In genomic region chr14:96461756-96462155, GRCm38 (mm10) we compare ENCODE assay signal across 17 mouse cellular contexts. TPM values are rescaled to one million over a fixed set of nuclear protein-coding genes. Genes with fewer than 3 reads are reported as not detected.
"Had no signal": no experiment of that assay in that cellular context is flagged by ENCODE, and none has a peak within 500 bp of the region (broad histone marks: within the 10 kb centered on the region; RNA-seq: fewer than 3 reads in every experiment).

No protein-coding gene starts in this region.

- H3K9me3 ChIP-seq: limb, embryonic 15.5 days; liver, embryonic 12.5 days; megakaryocyte, embryonic 14.5 days had no signal

- H3K4me2 ChIP-seq: limb, embryonic 15.5 days; liver, embryonic 12.5 days; lung, embryonic 14.5 days; midbrain, embryonic 11.5 days had no signal

- H3K27ac ChIP-seq: limb, embryonic 15.5 days; liver, embryonic 12.5 days; macrophage had no signal

- H3K9ac ChIP-seq: limb, embryonic 15.5 days; liver, embryonic 12.5 days; lung, embryonic 14.5 days had no signal

- H3K4me3 ChIP-seq: limb, embryonic 15.5 days; liver, embryonic 12.5 days; megakaryocyte, embryonic 14.5 days had no signal

- H3K27me3 ChIP-seq: limb, embryonic 15.5 days; liver, embryonic 12.5 days; megakaryocyte, embryonic 14.5 days had no signal

- ATAC-seq: liver, embryonic 12.5 days; midbrain, embryonic 16.5 days had no signal

- H3K4me1 ChIP-seq: limb, embryonic 15.5 days; liver, embryonic 12.5 days; megakaryocyte, embryonic 14.5 days had no signal

- H3K36me3 ChIP-seq: limb, embryonic 15.5 days; liver, embryonic 12.5 days had no signal

- DNase-seq: kidney, adult 18-20 months; kidney, postnatal 10 days; kidney, postnatal 4 days; lung, embryonic 14.5 days; lung, postnatal 10 days; right cerebral cortex, postnatal 25 days; thymus, postnatal 36 days had no signal

RNA-seq across cellular contexts. Expression of gene Klhl1, which starts 57.1 kb away (rescaled TPM):
- polyA plus RNA-seq: kidney, embryonic 14.5 days; limb, embryonic 11.5 days; liver, embryonic 12.5 days; liver, embryonic 16.5 days; lung, embryonic 14.5 days; macrophage; thymus, postnatal 0 days had no signal
